Mouse (Mus musculus) adrenal gland, postnatal 14 days (tissue): Measurements from ENCODE around the gene Clpsl2. TPM values are rescaled to one million over a fixed set of nuclear protein-coding genes. Genes with fewer than 3 reads are reported as not detected.

Experiments used
- DNase-seq: peaks from one replicate; pipeline ENCODE4 v3.0.0; 2021; ENCODE audit warnings: mixed read lengths
- microRNA-seq, 2 experiments: library from miRNA; unstranded; fragments of <30 nt; microRNA quantifications; one replicate each; pipeline ENCODE4 v1.2.0; 2021
- total RNA-seq: library from RNA; stranded (reverse); gene quantifications from 2 replicates; pipeline ENCODE4 v1.2.3, GENCODE M21; 2021

The Clpsl2 gene
- total RNA-seq, 1 experiment from 2014 or later = not detected

GRCm38 (mm10) chr17:28560598-28560997 lies 11.4 kb downstream of the Clpsl2 start, which contains the start of gene Clps:
TSS of gene Clps (minus strand) at chr17:28560766.
- DNase-seq = no peak

GRCm38 (mm10) chr17:28561613-28562012 lies 12.4 kb downstream of the Clpsl2 start:
- no peak for DNase-seq

- no peak for DNase-seq
Observed at GRCm38 (mm10) chr17:28565181-28565580, 16.0 kb downstream of the Clpsl2 start.

GRCm38 (mm10) chr17:28567541-28567940 lies 18.3 kb downstream of the Clpsl2 start:
- DNase-seq = no peak

- DNase-seq = no peak
Observed at GRCm38 (mm10) chr17:28571868-28572267, 22.7 kb downstream of the Clpsl2 start.

GRCm38 (mm10) chr17:28572521-28572920 lies 23.3 kb downstream of the Clpsl2 start:
- DNase-seq = no peak

- no peak for DNase-seq
Observed at GRCm38 (mm10) chr17:28572941-28573340, 23.7 kb downstream of the Clpsl2 start.

- peak; percentile 73 for DNase-seq
Observed at GRCm38 (mm10) chr17:28575244-28576125, 26.3 kb downstream of the Clpsl2 start, which contains the start of gene Lhfpl5. TSS of gene Lhfpl5 (plus strand) at chr17:28575641.

- DNase-seq = peak; percentile 85
Observed at GRCm38 (mm10) chr17:28580396-28580795, 31.2 kb downstream of the Clpsl2 start.

GRCm38 (mm10) chr17:28581056-28581455 lies 31.8 kb downstream of the Clpsl2 start:
- DNase-seq = no peak

GRCm38 (mm10) chr17:28586509-28586908 lies 37.3 kb downstream of the Clpsl2 start:
- DNase-seq = no peak

- DNase-seq = no peak
Observed at GRCm38 (mm10) chr17:28588591-28588990, 39.4 kb downstream of the Clpsl2 start.

GRCm38 (mm10) chr17:28590596-28590995 lies 41.4 kb downstream of the Clpsl2 start:
- no peak for DNase-seq

GRCm38 (mm10) chr17:28591476-28591875 lies 42.3 kb downstream of the Clpsl2 start:
- peak; percentile 54 for DNase-seq

- DNase-seq = peak; percentile 92
Observed at GRCm38 (mm10) chr17:28592998-28593397, 43.8 kb downstream of the Clpsl2 start.

GRCm38 (mm10) chr17:28593965-28594364 lies 44.8 kb downstream of the Clpsl2 start:
- peak; percentile 5 for DNase-seq

GRCm38 (mm10) chr17:28600780-28601179 lies 51.6 kb downstream of the Clpsl2 start:
- no peak for DNase-seq

- peak; percentile 31 for DNase-seq
Observed at GRCm38 (mm10) chr17:28601557-28602250, 52.5 kb downstream of the Clpsl2 start.

Small RNAs within 50 kb of the gene (microRNA-seq; reads per million reads assigned to microRNA genes)
- gene Gm25195 (0 reads per million in 2 experiments), gene Mir6969 (0 to 0.43 reads per million in 2 experiments)

Other genes with a start within 250 kb of the Clpsl2 start
- 20.5 and 29.6 TPM in 2 replicates for gene Fance, start 235.9 kb upstream of the Clpsl2 start, total RNA-seq
- 814 and 958 TPM in 2 replicates for gene Rpl10a, start 220.9 kb upstream of the Clpsl2 start, total RNA-seq
- gene Tead3, start 198.6 kb upstream of the Clpsl2 start, total RNA-seq = 10.6 and 11.4 TPM in 2 replicates
- 0.71 TPM in 1 of 2 replicates, not detected in the other for gene Tulp1, start 184.2 kb upstream of the Clpsl2 start, total RNA-seq
- gene Fkbp5, start 31.9 kb upstream of the Clpsl2 start, total RNA-seq = 73.0 and 118 TPM in 2 replicates
- gene Armc12, start 18.6 kb upstream of the Clpsl2 start, total RNA-seq = not detected in 2 replicates
- gene Clps, start 11.4 kb downstream of the Clpsl2 start, total RNA-seq = not detected in 2 replicates
- 1.7 and 3.3 TPM in 2 replicates for gene Lhfpl5, start 26.2 kb downstream of the Clpsl2 start, total RNA-seq
- gene Srpk1, start 73.3 kb downstream of the Clpsl2 start, total RNA-seq = 57.1 and 69.7 TPM in 2 replicates
- 1.3 and 2.9 TPM in 2 replicates for gene Slc26a8, start 140.8 kb downstream of the Clpsl2 start, total RNA-seq
- 69.1 and 76.3 TPM in 2 replicates for gene Mapk14, start 141.9 kb downstream of the Clpsl2 start, total RNA-seq
- gene AC170998.1, start 176.7 kb downstream of the Clpsl2 start, total RNA-seq = 1.2 and 2.0 TPM in 2 replicates
- 48.0 and 62.9 TPM in 2 replicates for gene Mapk13, start 219.9 kb downstream of the Clpsl2 start, total RNA-seq